Mouse (Mus musculus): Measurements from ENCODE around the gene Cd300c2. TPM values are rescaled to one million over a fixed set of nuclear protein-coding genes. Genes with fewer than 3 reads are reported as not detected.

The Cd300c2 gene
- polyA plus RNA-seq, 1 experiment from 2014 or later: 0.61 TPM

DNA sequence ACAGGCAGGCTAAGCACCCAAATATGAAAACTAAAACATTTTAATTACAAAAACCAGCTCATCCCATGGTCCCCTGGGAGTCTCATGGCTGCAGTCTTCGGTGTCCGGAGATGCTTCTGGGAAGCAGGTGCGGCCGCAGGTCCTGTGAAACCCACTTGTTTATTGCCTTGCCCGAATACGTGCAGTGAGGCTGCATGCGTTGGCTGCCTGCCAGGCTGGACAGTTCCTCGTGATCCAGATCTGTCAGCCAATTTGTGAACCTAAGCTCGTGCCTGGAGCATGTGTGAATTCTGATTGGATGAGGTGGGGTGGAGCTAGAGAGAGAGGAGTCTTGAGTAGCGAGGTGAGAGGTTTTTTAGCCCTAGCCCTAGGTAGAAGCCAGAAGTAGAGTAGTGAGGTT, 29.0 kb downstream of the Cd300c2 start:
- Histone ChIP-seq H3K27ac (ENCODE audit: low read length) (no peak overlapping the region), H3K4me2 (ENCODE audit: low read length) (no peak overlapping the region), H3K4me3 (replicated peaks; ENCODE audit: low read length) (no peak overlapping the region), H3K9ac (replicated peaks; ENCODE audit: low read depth, low read length) (no peak overlapping the region), H3K9me3 (ENCODE audit: control insufficient read depth, low read length) (peaks cover 3% of the 10 kb centered on the region; the same call in 1 of the 2 replicates), H3K4me1 (replicated peaks; ENCODE audit: control insufficient read depth, insufficient read depth, low read length) (no peaks in the 10 kb centered on the region), H3K27me3 (replicated peaks; ENCODE audit: control insufficient read depth, insufficient read depth, low read length) (no peaks in the 10 kb centered on the region), H3K36me3 (ENCODE audit: control insufficient read depth, insufficient read depth) (no peaks in the 10 kb centered on the region)
- 79% methylated on average over 10 of the region's 10 CpGs for WGBS
- ATAC-seq: no peak

DNA sequence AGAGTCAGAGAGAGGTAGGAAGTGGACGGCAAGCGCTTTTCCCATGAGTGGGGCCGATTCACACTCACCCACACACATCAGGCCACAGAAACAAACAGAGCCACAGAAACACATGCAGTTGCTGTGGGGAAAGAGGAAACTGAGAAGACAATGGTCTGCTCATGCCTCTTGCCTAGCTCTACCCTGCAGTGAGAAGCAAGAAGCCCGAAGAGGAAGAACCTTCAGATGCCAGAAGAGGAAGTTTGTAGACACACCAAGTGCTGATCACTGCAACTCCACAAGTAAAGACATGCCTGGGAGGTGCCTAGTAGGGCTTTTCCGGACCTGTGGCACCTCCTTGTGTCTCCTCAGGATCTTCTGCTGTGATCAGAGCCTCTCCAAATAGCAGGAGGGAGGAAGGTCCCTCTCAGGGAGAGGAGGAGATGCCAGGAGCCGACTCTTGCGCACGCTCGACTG, 32.9 kb downstream of the Cd300c2 start, which contains the start of gene Cd300c:
TSS of gene Cd300c (minus strand) at position 406 of the 456 bp plus-strand sequence.
- no peak within 1 kb of the TSS for H3K9ac ChIP-seq (replicated peaks; ENCODE audit: low read depth, low read length)
- no peak for ATAC-seq
- no peaks in the 10 kb centered on the region; the same call in 1 of the 2 replicates for H3K9me3 ChIP-seq (ENCODE audit: control insufficient read depth, low read length)
- H3K27me3 ChIP-seq (replicated peaks; ENCODE audit: control insufficient read depth, insufficient read depth, low read length): no peaks in the 10 kb centered on the region
- H3K4me2 ChIP-seq (ENCODE audit: low read length): no peak within 1 kb of the TSS
- no peak within 1 kb of the TSS for H3K4me3 ChIP-seq (replicated peaks; ENCODE audit: low read length)
- no peaks in the 10 kb centered on the region for H3K36me3 ChIP-seq (ENCODE audit: control insufficient read depth, insufficient read depth)
- WGBS: 84% methylated on average over 9 of the region's 9 CpGs
- no peaks in the 10 kb centered on the region for H3K4me1 ChIP-seq (replicated peaks; ENCODE audit: control insufficient read depth, insufficient read depth, low read length)
- H3K27ac ChIP-seq (ENCODE audit: low read length): no peak within 1 kb of the TSS

- Histone ChIP-seq H3K27me3 (replicated peaks; ENCODE audit: control insufficient read depth, insufficient read depth, low read length) (no peaks in the 10 kb centered on the region), H3K4me1 (replicated peaks; ENCODE audit: control insufficient read depth, insufficient read depth, low read length) (no peaks in the 10 kb centered on the region), H3K27ac (ENCODE audit: low read length) (no peak overlapping the region), H3K36me3 (ENCODE audit: control insufficient read depth, insufficient read depth) (no peaks in the 10 kb centered on the region), H3K4me3 (replicated peaks; ENCODE audit: low read length) (no peak overlapping the region), H3K4me2 (ENCODE audit: low read length) (no peak overlapping the region), H3K9me3 (ENCODE audit: control insufficient read depth, low read length) (no peaks in the 10 kb centered on the region), H3K9ac (replicated peaks; ENCODE audit: low read depth, low read length) (no peak overlapping the region)
- ATAC-seq: no peak
- 59% methylated on average over 3 of the region's 3 CpGs for WGBS
These were observed 36.4 kb downstream of the Cd300c2 start for GRCm38 (mm10) chr11:114965182-114965828.

DNA sequence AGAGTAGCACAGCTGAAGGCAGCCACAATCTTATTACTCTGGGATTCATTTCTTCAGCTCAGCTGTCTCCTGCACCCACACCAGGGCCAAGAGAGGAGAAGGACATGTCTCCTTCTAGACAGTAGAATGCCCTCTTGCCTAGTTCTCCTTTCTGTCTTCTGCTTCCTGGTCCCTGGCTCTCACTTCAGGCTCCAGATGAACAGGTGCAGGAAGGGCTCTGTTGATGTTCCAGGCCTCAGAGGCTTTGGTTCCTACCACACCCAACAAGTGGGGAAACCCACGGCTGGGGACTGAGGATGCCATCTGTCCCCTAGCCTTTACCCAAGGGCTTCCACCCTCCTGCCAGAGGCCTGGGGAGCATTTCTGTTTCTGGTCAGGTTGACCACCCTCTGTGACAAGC, 41.3 kb downstream of the Cd300c2 start:
- no peak overlapping the region for H3K9ac ChIP-seq (replicated peaks; ENCODE audit: low read depth, low read length)
- ATAC-seq: no peak
- H3K27me3 ChIP-seq (replicated peaks; ENCODE audit: control insufficient read depth, insufficient read depth, low read length): no peaks in the 10 kb centered on the region
- no peak overlapping the region for H3K4me3 ChIP-seq (replicated peaks; ENCODE audit: low read length)
- H3K4me1 ChIP-seq (replicated peaks; ENCODE audit: control insufficient read depth, insufficient read depth, low read length): no peaks in the 10 kb centered on the region
- no peaks in the 10 kb centered on the region for H3K9me3 ChIP-seq (ENCODE audit: control insufficient read depth, low read length)
- WGBS: 90% methylated on average over 1 of the region's 1 CpGs
- H3K4me2 ChIP-seq (ENCODE audit: low read length): no peak overlapping the region
- H3K27ac ChIP-seq (ENCODE audit: low read length): no peak overlapping the region
- H3K36me3 ChIP-seq (ENCODE audit: control insufficient read depth, insufficient read depth): no peaks in the 10 kb centered on the region

Other genes with a start within 250 kb of the Cd300c2 start
- 0.26 and 0.66 TPM in 2 replicates for gene Kif19a, start 236.5 kb downstream of the Cd300c2 start, polyA plus RNA-seq (2015; fragmentation: Nextera tagmentation; extraction: Ambion mirVana)
- 18.5 and 19.4 TPM in 2 replicates for gene Btbd17, start 205.9 kb downstream of the Cd300c2 start, polyA plus RNA-seq (2015; fragmentation: Nextera tagmentation; extraction: Ambion mirVana)
- gene Gpr142, start 203.0 kb downstream of the Cd300c2 start, polyA plus RNA-seq (2015; fragmentation: Nextera tagmentation; extraction: Ambion mirVana): not detected in 2 replicates
- 6.1 and 7.0 TPM in 2 replicates for gene Gprc5c, start 150.7 kb downstream of the Cd300c2 start, polyA plus RNA-seq (2015; fragmentation: Nextera tagmentation; extraction: Ambion mirVana)
- 0.94 and 0.95 TPM in 2 replicates for gene Cd300a, start 111.8 kb downstream of the Cd300c2 start, polyA plus RNA-seq (2015; fragmentation: Nextera tagmentation; extraction: Ambion mirVana)
- gene Cd300lb, start 67.5 kb downstream of the Cd300c2 start, polyA plus RNA-seq (2015; fragmentation: Nextera tagmentation; extraction: Ambion mirVana): 0.08 TPM in 1 of 2 replicates, not detected in the other
- gene Cd300c, start 32.7 kb downstream of the Cd300c2 start, polyA plus RNA-seq (2015; fragmentation: Nextera tagmentation; extraction: Ambion mirVana): not detected in 2 replicates
- gene Cd300ld, start 12.0 kb downstream of the Cd300c2 start, polyA plus RNA-seq (2015; fragmentation: Nextera tagmentation; extraction: Ambion mirVana): not detected in 2 replicates
- not detected in 2 replicates for gene Cd300ld2, start 14.3 kb upstream of the Cd300c2 start, polyA plus RNA-seq (2015; fragmentation: Nextera tagmentation; extraction: Ambion mirVana)
- not detected in 2 replicates for gene Cd300ld4, start 25.1 kb upstream of the Cd300c2 start, polyA plus RNA-seq (2015; fragmentation: Nextera tagmentation; extraction: Ambion mirVana)
- gene Cd300ld5, start 35.9 kb upstream of the Cd300c2 start, polyA plus RNA-seq (2015; fragmentation: Nextera tagmentation; extraction: Ambion mirVana): not detected in 2 replicates
- not detected in 2 replicates for gene Cd300ld3, start 46.5 kb upstream of the Cd300c2 start, polyA plus RNA-seq (2015; fragmentation: Nextera tagmentation; extraction: Ambion mirVana)
- not detected in 2 replicates for gene Cd300e, start 60.3 kb upstream of the Cd300c2 start, polyA plus RNA-seq (2015; fragmentation: Nextera tagmentation; extraction: Ambion mirVana)
- gene Rab37, start 89.6 kb upstream of the Cd300c2 start, polyA plus RNA-seq (2015; fragmentation: Nextera tagmentation; extraction: Ambion mirVana): 0.85 and 1.1 TPM in 2 replicates
- gene Cd300lf, start 132.1 kb upstream of the Cd300c2 start, polyA plus RNA-seq (2015; fragmentation: Nextera tagmentation; extraction: Ambion mirVana): 0.27 TPM in 1 of 2 replicates, not detected in the other
- 49.9 and 57.3 TPM in 2 replicates for gene Slc9a3r1, start 161.5 kb upstream of the Cd300c2 start, polyA plus RNA-seq (2015; fragmentation: Nextera tagmentation; extraction: Ambion mirVana)
- 11.0 and 11.2 TPM in 2 replicates for gene Tmem104, start 185.6 kb upstream of the Cd300c2 start, polyA plus RNA-seq (2015; fragmentation: Nextera tagmentation; extraction: Ambion mirVana)
- 20.6 and 24.2 TPM in 2 replicates for gene Nat9, start 186.0 kb upstream of the Cd300c2 start, polyA plus RNA-seq (2015; fragmentation: Nextera tagmentation; extraction: Ambion mirVana)